Mouse (Mus musculus): ENCODE measurements around the gene Ssbp3. TPM values are rescaled to one million over a fixed set of nuclear protein-coding genes. Genes with fewer than 3 reads are reported as not detected.

The Ssbp3 gene
- 258 and 267 TPM in 2 replicates for polyA plus RNA-seq (2012; rRNA removed)

DNA sequence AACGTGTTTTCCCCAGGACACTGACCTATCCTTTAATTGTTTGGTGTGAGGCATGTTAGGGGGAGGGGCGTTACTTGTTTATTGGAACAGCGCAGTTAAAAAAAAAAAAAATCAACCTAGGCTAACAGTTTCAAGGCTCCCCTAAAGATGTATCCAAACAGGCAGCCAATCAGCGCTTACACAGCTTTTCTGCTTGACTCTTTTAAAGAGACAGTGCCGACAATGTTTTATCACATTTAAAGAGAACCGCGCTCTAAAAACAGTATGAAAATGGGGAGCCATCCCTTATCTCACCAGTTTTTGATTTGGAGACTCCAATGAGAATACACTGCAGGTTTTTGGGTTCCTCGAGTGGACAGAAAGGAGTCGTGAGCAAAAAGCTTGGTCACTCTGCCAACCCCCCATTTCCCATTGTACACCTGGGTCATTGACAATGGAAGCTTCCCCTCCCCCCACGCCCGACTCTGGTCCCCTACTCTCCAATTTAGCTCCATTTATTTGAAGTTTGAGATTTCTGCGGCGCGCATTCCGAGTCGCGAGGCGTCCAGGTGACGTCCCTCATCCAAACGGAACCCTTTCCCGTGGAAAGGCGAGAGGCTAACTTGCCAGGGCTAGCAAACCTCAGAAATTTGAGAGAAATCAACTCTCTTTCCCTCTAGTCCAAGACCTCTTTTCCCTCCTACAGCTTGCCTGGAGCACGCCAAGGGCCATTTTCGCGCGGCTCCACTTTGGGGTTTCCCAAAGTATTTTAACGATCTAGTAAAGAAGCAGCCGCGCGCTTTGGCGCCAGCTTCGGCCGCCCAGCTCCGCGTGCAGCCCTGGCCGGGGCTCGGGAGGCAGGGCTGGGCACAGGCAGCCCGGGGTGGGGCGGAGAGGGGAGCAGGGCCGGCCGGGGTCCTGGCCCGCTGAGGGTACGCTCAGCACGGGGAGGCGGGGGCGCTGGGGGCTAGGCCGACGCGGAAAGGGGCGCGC lies at the start of gene Ssbp3:
TSS of gene Ssbp3 (plus strand) at position 501 of the 972 bp plus-strand sequence.

DNA sequence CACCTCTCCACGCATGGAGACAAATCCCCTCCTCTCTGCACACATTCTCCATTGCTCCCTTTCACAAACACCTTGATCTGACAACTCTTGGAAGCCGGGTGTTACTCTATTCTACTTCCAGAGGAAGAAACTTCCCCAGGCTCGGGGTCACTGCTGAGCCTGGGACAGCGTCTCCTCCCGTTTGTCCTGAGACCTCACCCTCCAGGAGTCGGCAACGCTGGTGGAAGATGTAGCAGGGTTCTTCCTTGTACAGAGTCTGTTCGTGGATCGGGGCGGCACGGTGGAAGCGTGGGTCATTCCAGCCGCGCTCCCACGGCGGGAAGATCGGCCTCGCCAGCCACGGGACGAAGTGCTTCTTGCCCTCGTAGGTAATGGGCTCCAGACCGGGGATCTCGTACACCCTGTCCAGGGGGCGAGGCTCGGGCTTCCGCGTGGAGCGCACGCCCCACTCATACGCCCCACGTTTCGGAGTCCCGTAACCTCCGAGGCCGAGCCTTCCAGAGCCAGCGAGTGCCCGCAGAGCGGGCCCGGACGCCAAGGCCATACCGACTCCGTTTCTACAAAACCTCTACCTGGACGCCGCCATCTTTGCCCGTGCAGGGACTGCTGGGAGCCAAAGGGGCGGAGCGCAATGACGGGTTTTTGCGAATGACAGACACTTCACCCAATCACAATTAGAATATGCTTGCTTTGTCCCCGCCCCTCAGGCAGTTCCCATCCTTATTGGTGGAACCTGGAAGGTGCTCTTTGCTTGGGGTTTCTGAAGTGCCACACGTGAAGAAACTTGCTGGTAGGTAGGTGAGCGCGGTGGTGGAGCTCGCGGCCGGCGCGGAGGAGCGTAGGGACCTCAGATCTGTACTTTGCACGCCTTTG lies 156.0 kb downstream of the Ssbp3 start, which contains the start of the genes Mrpl37 and Cyb5rl:
TSS of gene Mrpl37 (minus strand) at position 617 of the 873 bp plus-strand sequence.
TSS of gene Cyb5rl (plus strand) at position 737 of the 873 bp plus-strand sequence.

DNA sequence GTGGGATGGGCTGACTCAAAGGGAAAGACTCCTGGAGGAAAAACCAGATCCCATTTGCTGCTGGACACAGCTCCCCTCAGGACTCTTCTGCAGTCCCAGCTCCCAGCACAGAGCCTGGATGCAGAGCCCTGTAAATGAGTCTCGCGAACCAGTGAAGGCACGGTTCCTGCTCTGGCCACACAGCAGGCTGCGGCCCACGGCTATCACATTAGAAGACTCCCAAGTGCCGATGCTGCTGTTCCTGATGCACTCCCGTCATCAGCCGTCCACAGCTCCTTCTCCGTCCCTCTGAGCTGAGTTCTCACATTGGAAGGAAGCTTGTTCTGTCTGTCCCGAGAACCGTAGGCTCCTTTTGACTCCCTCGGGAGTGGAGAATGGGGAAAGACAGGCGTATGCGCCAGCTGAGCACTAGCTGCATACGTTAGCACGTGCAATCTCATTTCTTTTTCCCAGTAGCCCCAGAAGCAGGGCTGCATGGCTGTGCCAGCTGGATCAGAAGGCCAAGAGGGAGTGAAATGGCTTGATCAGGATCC lies 186.4 kb downstream of the Ssbp3 start, which contains the start of gene Cdcp2:
TSS of gene Cdcp2 (plus strand) at position 51 of the 533 bp plus-strand sequence.

Other genes starting within 250 kb of the Ssbp3 start
- 189 and 203 TPM in 2 replicates for gene Ttc4, start 231.8 kb upstream of the Ssbp3 start, polyA plus RNA-seq (2012; rRNA removed)
- gene Mroh7, start 179.8 kb upstream of the Ssbp3 start, polyA plus RNA-seq (2012; rRNA removed): 1.5 TPM in 2 replicates
- 0.05 TPM in 1 of 2 replicates, not detected in the other for gene Fam151a, start 176.8 kb upstream of the Ssbp3 start, polyA plus RNA-seq (2012; rRNA removed)
- gene Acot11, start 105.7 kb upstream of the Ssbp3 start, polyA plus RNA-seq (2012; rRNA removed): 1.5 and 2.3 TPM in 2 replicates
- gene Mrpl37, start 156.2 kb downstream of the Ssbp3 start, polyA plus RNA-seq (2012; rRNA removed): 96.2 and 98.7 TPM in 2 replicates
- 3.9 and 5.8 TPM in 2 replicates for gene Cyb5rl, start 156.3 kb downstream of the Ssbp3 start, polyA plus RNA-seq (2012; rRNA removed)
- gene Cdcp2, start 186.2 kb downstream of the Ssbp3 start, polyA plus RNA-seq (2012; rRNA removed): 0.05 and 0.06 TPM in 2 replicates

Measured in central nervous system, embryonic 14 days (tissue).